Mouse (Mus musculus) stomach, embryonic 14.5 days (tissue): ENCODE measurements at regions not wholly inside any gene's neighbourhood (a gene's known extent, or its start where the extent isn't known, plus 50 kb on each side); places are given as distances from the start of the nearest gene placed in this dataset.

Experiments
- ATAC-seq: fragments of 200-750 bp; cut with Nextera tagmentation; 2 replicates; pipeline ENCODE4 v1.8.0; 2017; ENCODE audit warnings: low read depth, moderate TSS enrichment; ENCODE audit not compliant: insufficient number of reproducible peaks, insufficient read depth, low FRiP score
- H3K27ac ChIP-seq: fragments of 300-500 bp; sonication (generic); 2 replicates; pipeline ENCODE4 v1.5.1; 2014; ENCODE audit warnings: mild to moderate bottlenecking, low read length, moderate library complexity, mixed read lengths
- H3K27me3 ChIP-seq: fragments of 300-500 bp; sonication (generic); 2 replicates; pipeline ENCODE4 v1.6.1; 2014; ENCODE audit warnings: low read length, control low read depth, mixed read lengths; ENCODE audit not compliant: control insufficient read depth, insufficient read depth
- H3K36me3 ChIP-seq: fragments of 300-500 bp; sonication (generic); 2 replicates; pipeline ENCODE4 v1.6.1; 2014; ENCODE audit warnings: mild to moderate bottlenecking, control low read depth, low read length, moderate library complexity, mixed read lengths; ENCODE audit not compliant: control insufficient read depth, insufficient read depth
- H3K4me1 ChIP-seq: fragments of 300-500 bp; sonication (generic); 2 replicates; pipeline ENCODE4 v1.6.1; 2014; ENCODE audit warnings: low read length, control low read depth, mixed read lengths; ENCODE audit not compliant: control insufficient read depth, insufficient read depth
- H3K4me2 ChIP-seq: fragments of 300-500 bp; sonication (generic); replicated peaks from 2 replicates; pipeline ENCODE4 v1.6.1; 2014; ENCODE audit warnings: low read depth, low read length, control low read depth
- H3K4me3 ChIP-seq: fragments of 300-500 bp; sonication (generic); 2 replicates; pipeline ENCODE4 v1.5.1; 2014; ENCODE audit warnings: low read depth, low read length, control low read depth
- H3K9ac ChIP-seq: fragments of 300-500 bp; sonication (generic); replicated peaks from 2 replicates; pipeline ENCODE4 v1.6.1; 2014; ENCODE audit warnings: low read depth, mild to moderate bottlenecking, control low read depth, low read length, moderate library complexity, mixed read lengths
- H3K9me3 ChIP-seq: fragments of 300-500 bp; sonication (generic); 2 replicates; pipeline ENCODE4 v1.6.1; 2016; ENCODE audit warnings: low read depth, low read length, control low read depth; ENCODE audit not compliant: control insufficient read depth
- WGBS: fragments of 180-500 bp; shearing (Covaris S2); extraction: QIAGEN DNeasy Blood & Tissue Kit; methylation state at CpG from one replicate; pipeline ENCODE4 v1.1.7; 2014; 5-methylcytosine and 5-hydroxymethylcytosine counted together

- no peaks in the 10 kb centered on the region for H3K4me1 ChIP-seq
Measured at GRCm38 (mm10) chr6:31637371-31638052, 73.7 kb upstream of the Podxl start.

GRCm38 (mm10) chr6:31636954-31637353 lies 73.2 kb upstream of the Podxl start:
- Histone ChIP-seq H3K27ac (no peak overlapping the region), H3K4me3 (no peak overlapping the region)
- WGBS = 12% methylated on average over 9 of the region's 9 CpGs

More at GRCm38 (mm10) chr6:31637371-31638052, 73.7 kb upstream of the Podxl start:
- no peaks in the 10 kb centered on the region for H3K36me3 ChIP-seq
- no peaks in the 10 kb centered on the region for H3K9me3 ChIP-seq
- H3K4me2 ChIP-seq = no peak overlapping the region
- no peaks in the 10 kb centered on the region for H3K27me3 ChIP-seq
- 19% methylated on average over 16 of the region's 16 CpGs for WGBS
- no peak overlapping the region for H3K9ac ChIP-seq
- H3K27ac ChIP-seq = no peak overlapping the region
- H3K4me3 ChIP-seq = no peak overlapping the region
- ATAC-seq = no peak

GRCm38 (mm10) chr6:31632485-31632884 lies 68.7 kb upstream of the Podxl start:
- Histone ChIP-seq H3K9me3 (no peaks in the 10 kb centered on the region), H3K4me3 (no peak overlapping the region), H3K9ac (no peak overlapping the region), H3K4me1 (no peaks in the 10 kb centered on the region), H3K36me3 (no peaks in the 10 kb centered on the region), H3K27me3 (no peaks in the 10 kb centered on the region), H3K4me2 (no peak overlapping the region), H3K27ac (no peak overlapping the region)
- 56% methylated on average over 10 of the region's 10 CpGs for WGBS
- ATAC-seq = no peak

More at GRCm38 (mm10) chr6:31636954-31637353, 73.2 kb upstream of the Podxl start:
- no peaks in the 10 kb centered on the region for H3K36me3 ChIP-seq
- no peak for ATAC-seq
- H3K4me1 ChIP-seq = no peaks in the 10 kb centered on the region
- no peak overlapping the region for H3K4me2 ChIP-seq
- no peak overlapping the region for H3K9ac ChIP-seq
- H3K27me3 ChIP-seq = no peaks in the 10 kb centered on the region
- H3K9me3 ChIP-seq = no peaks in the 10 kb centered on the region

GRCm38 (mm10) chr6:31630009-31630408 lies 66.2 kb upstream of the Podxl start:
- no peak overlapping the region for H3K27ac ChIP-seq
- H3K36me3 ChIP-seq = no peaks in the 10 kb centered on the region
- no peak overlapping the region for H3K9ac ChIP-seq
- H3K9me3 ChIP-seq = no peaks in the 10 kb centered on the region
- H3K27me3 ChIP-seq = no peaks in the 10 kb centered on the region
- H3K4me2 ChIP-seq = no peak overlapping the region
- peak; percentile 72; the same call in 1 of the 2 replicates for ATAC-seq
- WGBS = 21% methylated on average over 4 of the region's 4 CpGs
- H3K4me3 ChIP-seq = no peak overlapping the region
- H3K4me1 ChIP-seq = no peaks in the 10 kb centered on the region

GRCm38 (mm10) chr6:31627912-31628311 lies 64.1 kb upstream of the Podxl start:
- no peak overlapping the region for H3K4me3 ChIP-seq
- 82% methylated on average over 3 of the region's 3 CpGs for WGBS
- no peak overlapping the region; the same call in 1 of the 2 replicates for H3K27ac ChIP-seq
- ATAC-seq = no peak
- no peak overlapping the region for H3K4me2 ChIP-seq
- no peaks in the 10 kb centered on the region for H3K27me3 ChIP-seq
- no peak overlapping the region for H3K9ac ChIP-seq
- H3K36me3 ChIP-seq = no peaks in the 10 kb centered on the region
- no peaks in the 10 kb centered on the region for H3K4me1 ChIP-seq
- no peaks in the 10 kb centered on the region for H3K9me3 ChIP-seq

- WGBS = 63% methylated on average over 2 of the region's 2 CpGs
- Histone ChIP-seq H3K27me3 (no peaks in the 10 kb centered on the region), H3K4me2 (no peak overlapping the region), H3K4me3 (no peak overlapping the region), H3K36me3 (no peaks in the 10 kb centered on the region), H3K4me1 (no peaks in the 10 kb centered on the region), H3K27ac (no peak overlapping the region), H3K9me3 (no peaks in the 10 kb centered on the region), H3K9ac (no peak overlapping the region)
- ATAC-seq = no peak
Measured at GRCm38 (mm10) chr6:31625055-31625454, 61.3 kb upstream of the Podxl start.

GRCm38 (mm10) chr6:31624374-31624773 lies 60.6 kb upstream of the Podxl start:
- H3K9me3 ChIP-seq = no peaks in the 10 kb centered on the region
- no peaks in the 10 kb centered on the region for H3K4me1 ChIP-seq
- no peak overlapping the region for H3K27ac ChIP-seq
- H3K27me3 ChIP-seq = no peaks in the 10 kb centered on the region
- ATAC-seq = no peak
- H3K4me2 ChIP-seq = no peak overlapping the region
- H3K36me3 ChIP-seq = no peaks in the 10 kb centered on the region
- no peak overlapping the region for H3K4me3 ChIP-seq
- 86% methylated on average over 10 of the region's 10 CpGs for WGBS
- no peak overlapping the region for H3K9ac ChIP-seq

- H3K4me1 ChIP-seq = no peaks in the 10 kb centered on the region
- ATAC-seq = no peak
- no peak overlapping the region for H3K27ac ChIP-seq
- H3K9me3 ChIP-seq = no peaks in the 10 kb centered on the region
- no peak overlapping the region for H3K4me2 ChIP-seq
- no peaks in the 10 kb centered on the region for H3K27me3 ChIP-seq
- no peak overlapping the region for H3K4me3 ChIP-seq
- no peaks in the 10 kb centered on the region for H3K36me3 ChIP-seq
- H3K9ac ChIP-seq = no peak overlapping the region
- 40% methylated on average over 6 of the region's 6 CpGs for WGBS
Measured at GRCm38 (mm10) chr6:31621023-31621422, 57.2 kb upstream of the Podxl start.

GRCm38 (mm10) chr6:31618852-31619251 lies 55.1 kb upstream of the Podxl start:
- no peaks in the 10 kb centered on the region for H3K9me3 ChIP-seq
- H3K4me3 ChIP-seq = no peak overlapping the region
- no peak overlapping the region for H3K4me2 ChIP-seq
- no peaks in the 10 kb centered on the region for H3K4me1 ChIP-seq
- no peaks in the 10 kb centered on the region for H3K27me3 ChIP-seq
- no peak for ATAC-seq
- H3K36me3 ChIP-seq = no peaks in the 10 kb centered on the region
- WGBS = 70% methylated on average over 2 of the region's 2 CpGs
- H3K9ac ChIP-seq = no peak overlapping the region
- H3K27ac ChIP-seq = no peak overlapping the region
